Mouse (Mus musculus) thymus, postnatal 10 days (tissue): ENCODE data around the gene Kif22.

Experiments
- DNase-seq, 2 experiments: peaks; one replicate each; pipeline ENCODE4 v3.0.0; 2021; ENCODE audit warnings: low spot score in 2 of 2

Gene Kif22

DNA sequence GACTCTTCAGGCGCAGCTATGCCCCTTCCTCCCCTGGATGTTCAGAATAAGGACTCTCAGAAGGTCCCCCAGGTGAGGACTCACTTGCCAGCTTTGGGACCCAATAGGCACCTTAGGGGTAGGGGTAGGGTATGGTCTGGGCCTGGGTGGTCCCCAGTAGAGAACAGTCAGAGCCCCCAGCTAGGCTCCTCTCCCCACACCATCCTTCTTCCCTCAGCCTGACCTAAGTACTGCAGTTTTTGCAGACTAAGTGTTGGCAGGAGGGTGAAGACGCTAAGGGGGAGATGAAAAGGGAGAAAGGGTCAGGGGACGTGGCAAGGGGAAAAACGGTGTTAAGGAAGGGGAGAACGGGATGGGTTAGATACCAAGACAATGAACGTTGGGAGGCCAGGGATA lies 24.3 kb downstream of the Kif22 start:
- no peak for DNase-seq

DNA sequence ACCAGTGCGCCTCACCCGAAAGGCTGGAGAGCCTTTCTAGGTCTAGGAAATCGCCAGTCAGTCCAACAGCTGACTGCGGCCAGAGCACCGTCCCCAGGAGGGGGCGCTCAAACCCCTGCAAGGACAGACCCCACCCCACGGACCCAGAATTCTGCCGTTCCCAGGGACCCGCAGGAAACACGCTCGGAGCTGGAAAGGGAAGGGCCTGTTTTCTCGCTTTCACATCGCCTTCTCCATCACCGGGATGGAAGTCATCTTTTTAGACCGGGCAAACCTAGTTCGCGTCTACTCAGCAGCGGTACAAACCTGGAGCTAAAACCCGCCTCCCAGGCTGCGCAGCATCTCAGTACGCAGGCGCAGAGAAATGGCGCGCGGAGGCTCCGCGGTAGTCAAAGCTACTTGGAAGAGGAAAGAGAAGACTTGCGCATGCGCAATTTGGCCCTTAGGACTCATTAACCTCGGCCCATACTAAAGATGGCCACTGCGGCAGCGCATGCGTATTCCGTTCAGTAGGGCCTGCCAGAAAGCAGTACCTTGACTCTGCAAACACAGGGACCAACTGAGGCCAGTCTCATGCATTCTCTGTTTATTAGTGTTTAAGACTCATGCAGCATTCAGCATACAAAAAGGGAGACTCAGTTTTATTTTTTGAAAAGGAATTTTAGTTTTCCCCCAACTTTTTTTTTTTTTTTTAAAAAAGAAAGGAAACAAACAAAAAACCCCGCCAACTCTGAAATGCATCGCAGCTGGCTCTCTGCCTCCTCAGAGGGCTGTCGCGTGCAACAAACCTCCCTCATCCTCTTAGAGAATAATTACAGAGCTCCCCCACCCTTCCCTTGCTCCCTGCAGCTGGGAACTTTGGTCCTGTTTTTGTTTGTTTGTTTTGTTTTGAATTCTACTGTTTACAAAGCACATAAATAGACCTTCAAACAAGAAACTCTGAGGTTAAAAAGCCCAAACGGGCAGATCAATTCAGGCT lies 25.0 kb downstream of the Kif22 start, which contains the start of gene Pagr1a:
Gene Pagr1a, minus strand, starts transcription at position 382 of the 979 bp plus-strand sequence.
- peak; percentile 97 for DNase-seq

DNA sequence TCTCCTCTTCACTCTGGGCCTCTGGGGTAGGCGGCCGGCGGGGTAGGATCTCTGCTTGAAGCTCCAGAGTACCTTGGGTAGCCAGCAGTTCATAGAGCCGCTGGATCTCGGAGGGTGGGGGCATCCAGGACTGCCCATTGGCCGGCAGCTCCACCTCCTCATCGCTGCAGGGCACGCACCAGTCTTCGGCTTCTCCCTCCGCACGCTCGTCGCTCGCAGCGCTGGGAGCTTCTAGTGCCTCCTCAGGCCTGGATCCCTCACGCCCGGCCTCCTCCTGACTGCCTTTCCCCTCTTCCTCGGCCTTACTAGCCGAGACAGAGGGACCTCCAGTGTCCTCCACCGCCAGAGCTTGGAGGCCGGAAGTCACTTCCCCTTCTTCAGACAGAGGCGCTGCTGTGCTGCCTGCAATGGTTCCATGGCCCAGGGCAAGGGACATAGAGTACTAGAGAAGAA lies 25.8 kb downstream of the Kif22 start:
- DNase-seq = no peak

DNA sequence TGATC lies 26.0 kb downstream of the Kif22 start, which contains the start of gene Pagr1b:
Gene Pagr1b, minus strand, starts transcription at position 4 of the 5 bp plus-strand sequence.
- DNase-seq = no peak

DNA sequence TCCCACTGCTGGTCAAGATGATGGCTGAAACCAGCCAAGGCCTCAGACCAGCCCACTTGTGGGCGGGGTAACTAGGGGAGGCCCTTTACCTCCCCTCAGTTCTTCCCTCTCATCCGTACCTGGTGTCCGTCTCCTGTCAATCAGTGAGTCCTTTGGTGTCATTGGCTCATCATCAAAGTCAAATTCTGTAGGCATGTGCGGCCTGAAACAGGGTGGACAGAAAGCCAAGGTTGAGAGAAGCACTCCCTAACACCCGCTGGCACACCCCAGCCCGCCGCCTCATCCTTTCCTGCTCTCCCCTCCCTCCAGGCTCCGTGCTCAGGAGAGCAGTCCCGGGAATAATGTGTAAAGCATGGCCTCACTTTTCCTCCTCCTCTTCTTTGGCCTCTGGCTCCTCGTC lies 26.2 kb downstream of the Kif22 start:
- DNase-seq = peak in 1 of 2 experiments; percentile 25

DNA sequence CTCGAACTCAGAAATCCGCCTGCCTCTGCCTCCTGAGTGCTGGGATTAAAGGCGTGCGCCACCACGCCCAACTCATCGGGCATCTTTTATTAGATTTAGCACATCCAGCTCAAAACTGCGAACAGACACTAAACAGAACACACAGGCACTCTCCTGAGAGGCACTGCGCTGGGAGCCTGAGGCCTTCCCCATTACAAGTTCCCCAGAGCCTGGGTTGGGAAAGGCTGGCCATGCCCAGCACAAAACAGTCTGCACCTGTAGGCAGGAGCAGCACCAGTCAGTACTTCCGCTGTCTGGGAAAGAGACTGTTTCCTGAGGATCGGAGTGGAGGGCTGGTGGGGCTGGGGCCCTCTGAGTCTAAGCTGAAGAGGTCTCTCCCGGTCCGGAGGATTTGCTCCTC lies 27.3 kb downstream of the Kif22 start:
- no peak for DNase-seq

DNA sequence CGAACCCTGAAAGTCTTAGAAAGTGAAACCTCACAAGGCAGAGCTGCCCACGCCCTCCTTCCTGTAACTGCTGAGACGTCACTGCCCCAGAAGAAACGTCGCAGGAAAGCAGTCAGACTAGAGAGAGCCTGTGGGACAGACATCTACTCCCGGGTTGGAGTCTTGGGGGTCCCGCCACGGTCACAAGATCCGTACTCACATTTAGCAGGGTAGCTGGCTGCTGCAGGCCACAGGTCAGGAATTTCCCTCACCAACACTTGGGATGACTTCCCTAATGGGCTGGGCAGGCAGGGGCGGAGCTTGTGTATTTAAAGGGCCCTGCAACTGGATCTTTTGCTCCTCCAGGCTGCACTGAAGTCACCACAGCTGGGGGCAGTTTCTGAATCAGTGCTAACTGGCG lies 28.0 kb downstream of the Kif22 start, which contains the start of gene Mvp:
Gene Mvp, minus strand, starts transcription at position 302 of the 400 bp plus-strand sequence.
- peak in 1 of 2 experiments; percentile 31 for DNase-seq

DNA sequence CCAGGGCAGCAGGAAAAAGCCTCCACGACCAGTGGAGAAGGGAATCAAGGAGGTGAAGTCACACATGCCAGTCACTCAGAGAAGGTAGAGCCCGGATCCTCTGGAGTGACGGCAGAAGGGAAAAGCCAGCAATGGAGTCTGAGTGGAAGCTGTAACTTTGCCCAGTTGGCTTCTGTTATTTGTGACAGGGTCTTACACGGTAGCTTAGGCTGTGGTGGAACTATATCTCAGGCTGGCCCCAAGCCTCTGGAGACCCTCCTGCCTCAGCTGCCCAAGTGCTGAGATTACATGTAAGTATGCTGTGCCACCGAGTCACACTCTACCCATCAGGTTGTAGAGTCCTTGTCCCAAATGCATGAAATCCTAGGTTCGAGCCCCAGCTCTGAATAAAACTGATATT lies 28.9 kb downstream of the Kif22 start:
- no peak for DNase-seq

DNA sequence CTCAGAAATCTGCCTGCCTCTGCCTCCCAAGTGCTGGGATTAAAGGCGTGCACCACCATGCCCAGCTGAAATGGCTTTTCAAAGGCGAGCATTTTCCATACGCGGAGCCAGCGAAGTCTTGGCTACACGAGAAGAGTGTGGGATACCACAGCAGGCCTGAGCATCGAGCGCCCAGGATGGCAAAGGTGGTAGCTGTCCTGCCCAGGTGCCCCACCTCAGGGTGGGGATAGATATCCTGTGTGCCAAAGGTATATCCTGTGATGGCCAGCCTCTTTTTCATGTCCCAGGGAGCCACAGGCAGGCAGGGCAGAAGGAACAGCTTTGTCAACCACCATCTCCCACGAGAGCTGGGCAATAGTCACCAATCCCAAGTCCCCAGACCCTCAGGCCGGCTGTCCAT lies 29.4 kb downstream of the Kif22 start:
- DNase-seq = no peak

DNA sequence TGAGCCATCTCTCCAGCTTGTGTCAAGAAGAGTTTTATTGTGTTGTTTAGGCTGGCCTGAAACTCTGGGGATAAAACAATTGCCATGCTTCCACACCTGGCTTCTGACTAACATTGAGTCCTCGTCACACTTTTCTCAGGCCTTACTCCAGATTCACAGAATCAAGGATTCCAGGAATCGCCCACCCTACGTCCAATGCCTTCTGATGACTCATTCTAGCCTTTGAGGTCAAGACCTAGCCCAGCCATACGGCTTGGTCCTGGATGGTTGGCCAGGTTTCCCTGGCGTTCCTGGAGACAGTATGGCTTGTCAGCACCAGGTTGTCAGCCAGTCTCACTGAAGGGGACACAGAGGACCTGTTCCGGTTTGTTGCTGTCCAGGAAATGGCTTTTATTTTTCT lies 29.9 kb downstream of the Kif22 start:
- no peak for DNase-seq

DNA sequence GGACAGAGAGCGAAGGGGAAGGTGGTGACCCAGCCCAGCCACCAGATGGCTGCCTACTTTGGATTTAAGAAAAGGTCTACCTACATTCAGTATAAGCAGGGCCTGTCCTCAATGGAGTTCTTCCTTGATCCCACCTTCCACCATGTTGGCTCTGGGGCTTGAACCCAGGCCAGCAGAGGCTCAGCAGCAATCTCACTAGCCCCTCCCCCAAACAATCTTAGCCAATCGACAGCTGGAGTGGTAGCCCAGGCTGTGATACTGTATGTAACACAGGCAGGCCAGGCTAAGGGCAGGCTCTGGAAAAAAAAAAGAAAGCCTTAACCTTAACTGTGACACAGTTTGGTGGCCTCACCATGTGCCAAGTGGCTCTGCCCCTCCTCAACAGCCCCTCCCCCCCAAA lies 30.6 kb downstream of the Kif22 start:
- DNase-seq = no peak

DNA sequence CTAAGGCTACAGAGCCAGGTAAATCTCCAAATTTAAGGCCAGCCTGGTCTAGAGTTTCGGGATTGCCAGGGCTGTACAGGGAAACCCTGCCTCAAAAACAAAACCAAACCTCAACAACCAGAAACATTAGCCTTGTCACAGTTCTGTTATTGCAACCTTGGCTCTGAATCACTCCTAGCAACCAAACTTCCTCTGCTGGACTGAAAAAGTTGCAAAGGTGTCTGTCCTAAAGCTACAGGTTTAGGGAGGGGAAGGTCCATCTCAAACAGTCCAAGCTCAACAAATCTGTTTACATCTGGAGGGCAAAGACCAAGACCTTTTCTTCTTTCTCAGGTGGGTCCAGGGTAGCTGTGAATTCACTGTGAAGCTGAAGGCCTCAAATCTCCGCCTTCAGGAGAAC lies 31.2 kb downstream of the Kif22 start:
- no peak for DNase-seq

DNA sequence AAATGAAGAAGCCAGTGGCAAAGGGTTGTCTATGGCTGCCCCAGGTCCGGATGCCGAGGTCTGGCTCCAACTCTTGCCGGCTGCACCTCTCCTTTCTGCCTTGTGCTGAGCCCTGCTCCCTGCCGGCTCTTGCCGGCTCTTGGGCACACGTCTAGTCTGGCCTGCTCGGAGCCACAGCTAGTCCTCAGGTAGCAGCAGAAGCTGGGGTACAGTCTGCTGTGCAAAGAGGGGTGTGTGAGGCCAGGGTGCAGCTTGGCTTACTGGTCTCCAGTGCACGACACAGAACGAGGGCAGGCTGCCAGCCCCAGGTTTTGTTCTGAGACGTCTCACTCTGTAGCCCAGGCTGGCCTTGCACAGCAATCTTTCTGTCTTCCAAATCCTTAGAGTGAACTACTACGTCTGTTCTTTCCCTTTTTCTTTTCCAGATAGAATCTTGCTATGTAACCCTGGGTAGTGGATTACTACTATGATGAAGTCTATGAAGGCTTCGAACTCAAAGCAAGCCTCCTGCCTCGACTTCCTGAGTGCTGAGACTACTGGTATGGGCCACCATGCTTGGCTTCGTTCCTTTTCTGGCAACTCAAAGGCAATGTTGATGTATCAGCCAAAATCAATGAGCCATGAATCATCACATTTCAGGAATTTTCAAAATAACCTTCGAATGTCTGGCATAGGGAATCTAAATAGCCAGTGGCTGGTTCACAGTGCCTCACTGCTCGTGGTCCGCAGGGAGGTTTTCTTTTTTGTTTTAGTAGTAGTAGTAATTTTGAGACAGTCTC lies 32.8 kb downstream of the Kif22 start:
- no peak for DNase-seq

DNA sequence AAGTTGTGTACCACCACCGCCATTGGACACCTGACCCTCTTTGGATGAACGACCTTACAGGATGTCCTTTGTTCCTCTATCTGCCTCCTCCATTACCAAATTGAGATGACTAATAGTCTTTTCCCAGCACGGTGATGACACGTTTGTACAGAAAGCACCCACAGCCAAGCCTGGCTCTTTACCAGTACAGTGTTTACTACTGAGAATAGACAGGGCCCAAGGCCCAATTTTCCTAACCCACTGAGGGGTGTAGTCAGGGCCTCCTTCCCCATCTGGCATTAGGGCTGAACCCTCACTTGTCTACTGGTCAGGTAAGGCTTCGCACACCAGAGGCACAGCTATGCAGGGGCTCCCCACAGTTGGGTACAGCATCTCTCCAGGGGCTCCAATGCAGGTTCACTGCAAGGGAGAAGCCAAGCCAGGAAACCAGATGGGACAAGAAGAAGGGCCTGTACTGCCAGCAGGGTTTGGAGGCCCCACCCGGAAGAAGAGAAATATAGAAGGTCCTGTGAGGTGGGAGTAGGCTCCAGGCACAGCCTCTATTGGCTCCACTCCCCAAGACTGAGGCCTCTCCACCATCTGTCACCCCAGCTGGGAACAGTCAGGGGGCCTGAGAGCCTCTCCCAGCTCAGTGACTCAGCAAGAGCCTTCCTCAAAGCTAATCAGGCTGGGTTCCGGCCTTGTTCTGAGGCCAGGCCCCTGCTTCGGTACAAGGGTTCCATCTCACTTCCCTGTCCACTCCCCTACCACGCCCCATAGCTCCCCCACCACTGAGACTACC lies 33.8 kb downstream of the Kif22 start:
- no peak for DNase-seq

DNA sequence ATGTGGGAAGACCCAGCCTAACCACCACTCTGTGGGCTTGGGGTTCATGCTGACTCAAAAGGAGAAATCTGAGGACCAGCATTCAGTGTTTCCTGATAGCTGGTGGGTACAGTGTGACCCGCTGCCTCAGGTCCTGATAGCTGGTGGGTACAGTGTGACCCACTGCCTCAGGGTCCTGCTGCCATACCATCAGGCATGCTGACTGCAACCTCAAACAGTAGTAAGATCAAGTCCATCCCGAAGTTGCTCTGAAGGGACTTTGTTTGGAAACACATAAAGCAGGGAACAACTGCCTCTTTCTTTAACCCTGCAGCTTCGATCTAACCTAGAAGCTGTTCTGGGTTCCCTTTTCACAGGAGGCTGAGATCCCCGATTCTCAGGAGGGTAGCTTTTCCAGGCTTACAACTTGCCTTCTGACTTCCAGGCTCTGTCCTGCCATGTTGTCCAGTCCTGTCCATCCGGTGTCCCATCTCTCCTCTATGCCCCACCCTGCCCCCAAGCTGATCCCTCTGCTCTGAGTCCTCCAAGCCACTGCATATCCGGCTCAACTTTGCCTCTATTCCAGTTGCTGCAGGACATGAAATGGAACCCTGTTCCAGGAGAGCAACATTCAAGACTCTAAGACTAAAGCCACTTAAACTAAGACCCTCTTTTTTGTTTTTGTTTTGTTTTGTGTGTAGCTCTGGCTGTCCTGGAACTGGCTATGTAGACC lies 34.8 kb downstream of the Kif22 start:
- DNase-seq = no peak

DNA sequence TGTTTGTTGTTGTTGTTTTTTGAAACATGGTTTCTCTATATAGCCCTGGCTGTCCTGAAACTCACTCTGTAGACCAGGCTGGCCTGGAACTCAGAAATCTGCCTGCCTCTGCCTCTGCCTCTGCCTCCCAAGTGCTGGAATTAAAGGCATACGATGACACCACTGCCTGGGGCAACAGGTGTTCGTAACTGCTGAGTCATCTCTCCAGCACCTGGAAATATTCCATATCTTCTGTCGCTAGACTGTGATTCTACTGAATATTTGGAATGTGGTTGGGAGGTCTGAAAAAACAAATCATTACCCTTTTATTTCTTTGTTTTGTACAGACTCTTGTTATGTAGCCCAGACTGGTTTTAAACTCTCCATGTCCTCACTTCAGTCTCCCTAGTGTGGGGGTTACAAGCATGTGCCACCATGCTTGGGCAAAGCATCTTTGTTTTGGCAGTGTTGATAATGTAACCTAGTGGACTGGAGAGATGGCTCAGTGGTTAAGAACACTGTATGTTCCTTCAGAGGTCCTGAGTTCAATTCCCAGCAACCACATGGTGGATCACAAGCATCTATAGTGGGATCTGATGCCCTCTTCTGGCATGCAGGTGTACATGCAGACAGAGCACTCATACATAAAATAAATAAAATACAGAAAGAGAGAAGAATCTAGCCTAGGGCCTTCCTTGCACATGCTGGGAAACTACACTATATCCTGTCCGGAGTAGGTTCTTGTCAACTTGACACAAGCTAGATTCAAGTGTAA lies 38.0 kb downstream of the Kif22 start:
- DNase-seq = no peak

DNA sequence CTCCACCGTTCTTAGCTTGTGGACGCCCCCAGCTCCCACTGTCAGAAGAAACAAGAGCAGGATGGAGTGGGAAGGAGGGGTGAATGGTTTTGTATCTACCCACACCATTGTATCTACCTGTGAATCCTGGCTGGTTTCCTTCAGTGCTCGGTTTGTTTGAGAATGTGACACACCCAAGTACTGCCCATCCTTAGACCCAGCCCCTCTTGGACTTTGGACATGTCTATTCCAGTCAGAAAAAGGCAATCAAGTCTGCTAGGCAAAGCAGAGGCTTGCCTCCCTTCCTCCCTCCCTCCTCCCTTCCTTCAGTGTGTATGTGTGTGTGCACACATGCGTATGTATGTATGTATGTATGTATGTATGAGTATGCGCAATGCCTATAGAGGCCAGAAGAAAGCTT lies 38.7 kb downstream of the Kif22 start:
- DNase-seq = no peak

DNA sequence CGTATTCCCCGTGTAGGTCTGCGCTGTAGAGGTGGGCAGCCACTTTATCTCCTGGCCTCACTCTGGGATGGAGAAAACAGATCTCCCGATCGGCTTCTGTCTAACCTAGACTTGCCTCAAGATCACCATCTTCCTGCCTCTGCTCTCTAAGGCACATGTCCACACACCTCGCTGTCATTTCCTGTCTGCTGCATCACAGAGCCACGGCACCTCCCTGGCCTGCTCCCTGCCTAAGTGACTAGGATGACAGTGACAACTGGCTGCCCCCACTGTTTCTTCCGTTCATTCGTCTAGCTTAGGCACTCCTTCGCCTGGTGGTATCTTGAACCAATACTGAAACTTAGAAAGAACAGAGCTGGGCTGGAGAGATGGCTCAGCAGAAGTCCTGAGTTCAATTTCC lies 42.7 kb downstream of the Kif22 start:
- no peak for DNase-seq

DNA sequence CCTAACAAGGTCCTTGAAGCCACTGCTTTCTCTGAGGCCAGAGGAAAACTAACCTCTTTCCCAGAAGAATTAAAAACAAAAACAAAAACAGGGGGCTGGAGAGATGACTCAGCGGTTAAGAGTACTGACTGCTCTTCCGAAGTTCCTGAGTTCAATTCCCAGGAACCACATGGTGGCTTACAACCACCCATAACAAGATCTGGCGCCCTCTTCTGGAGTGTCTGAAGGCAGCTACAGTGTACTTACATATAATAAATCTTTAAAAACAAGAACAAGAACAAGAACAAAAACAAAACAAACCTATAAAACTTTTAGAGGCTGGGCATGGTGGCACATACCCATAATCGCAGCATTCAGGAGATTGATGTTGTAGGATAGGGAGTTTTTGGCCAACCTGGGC lies 45.8 kb downstream of the Kif22 start:
- DNase-seq = no peak

DNA sequence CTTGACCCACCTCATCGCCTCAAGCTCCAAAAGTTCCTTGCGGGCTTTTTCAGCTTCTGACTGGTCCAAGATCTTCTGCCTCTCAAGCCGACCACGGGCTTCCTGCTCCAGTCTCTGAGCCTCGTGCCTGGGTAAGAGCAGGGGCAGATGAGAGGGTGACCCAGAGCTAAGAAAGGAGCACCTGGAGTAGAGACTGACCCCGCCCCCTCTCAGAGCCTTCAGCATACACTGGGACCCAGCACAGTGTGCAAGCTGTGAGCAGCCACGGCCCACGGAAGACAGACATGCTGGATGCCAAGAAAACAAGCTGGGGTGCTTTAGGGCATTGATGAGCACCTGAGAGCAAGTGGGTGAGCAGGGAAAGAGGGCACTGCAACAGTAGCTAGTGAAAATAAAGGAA lies 53.5 kb downstream of the Kif22 start:
- DNase-seq = peak; percentile 47 to 50

DNA sequence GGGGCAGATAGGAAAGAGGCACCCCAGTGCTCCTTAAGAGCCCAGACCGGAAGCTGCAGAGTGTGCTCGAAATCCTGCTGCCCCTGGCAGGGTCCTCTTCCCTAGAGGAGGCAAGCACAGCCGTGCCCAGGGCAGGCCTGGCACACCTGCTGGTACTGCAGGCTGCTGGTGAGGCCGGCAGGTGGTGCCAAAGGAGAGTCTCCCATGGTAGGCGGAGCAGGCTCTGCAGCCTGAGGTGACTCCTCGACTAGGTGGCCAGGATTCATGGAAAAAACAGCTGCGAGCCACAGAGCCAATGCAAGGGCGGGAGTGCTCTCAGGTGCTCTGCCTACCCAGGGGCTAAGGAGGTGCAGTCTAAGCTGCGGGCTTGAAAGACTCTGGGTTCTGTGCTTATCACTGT lies 56.0 kb downstream of the Kif22 start:
- peak in 1 of 2 experiments; percentile 44 for DNase-seq
